Mouse (Mus musculus): ENCODE results near the gene Pla2g7. TPM values are rescaled to one million over a fixed set of nuclear protein-coding genes. Genes with fewer than 3 reads are reported as not detected.

Pla2g7 gene
- polyA plus RNA-seq, 1 experiment from 2014 or later, result 18.8 TPM

DNA sequence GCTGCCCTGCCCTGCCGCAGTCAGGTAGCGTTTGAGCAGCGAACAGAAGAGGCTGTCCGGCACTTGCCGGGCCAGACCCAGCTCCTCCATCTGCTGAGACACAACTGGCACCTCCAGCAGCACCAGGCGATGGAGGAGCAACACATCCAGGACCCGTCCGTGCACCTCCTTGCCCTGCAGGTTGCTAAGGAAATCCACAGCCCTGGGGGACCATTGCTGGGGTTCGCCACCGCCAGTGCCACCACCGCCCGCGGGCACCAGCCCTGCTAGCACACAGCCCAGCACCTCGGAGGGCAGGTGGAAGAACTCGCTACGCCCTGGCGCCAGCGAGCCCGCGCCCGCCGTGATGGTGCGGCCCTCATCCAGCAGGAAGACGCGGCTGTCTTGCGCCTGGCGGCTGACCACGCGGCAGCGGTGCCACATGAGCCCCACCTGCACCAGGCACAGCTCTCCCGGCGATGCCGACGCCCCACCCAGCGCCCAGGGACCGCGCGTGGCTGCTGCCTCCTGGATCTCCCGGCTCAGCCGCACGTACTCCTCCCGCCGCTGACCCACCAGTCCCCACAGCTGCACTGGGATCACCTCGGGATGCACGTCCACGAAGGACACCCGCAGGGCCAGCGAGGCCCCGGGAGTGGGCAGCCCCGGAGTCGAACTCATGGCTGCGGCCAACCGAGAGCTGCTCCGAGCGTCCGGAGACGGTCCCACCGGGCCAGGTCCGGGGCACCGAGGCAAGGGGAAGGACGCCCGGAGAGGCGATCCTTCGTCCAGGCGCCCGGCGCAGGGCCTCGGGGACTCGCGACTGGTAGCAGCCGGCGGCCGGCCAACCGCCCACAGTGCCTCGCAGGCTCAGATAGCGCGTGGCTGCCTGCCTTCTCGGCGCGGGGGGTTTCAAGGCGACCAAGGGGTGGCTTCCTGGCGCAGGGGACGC is 61.9 kb downstream of the Pla2g7 start, which contains the start of gene Tdrd6:
Gene Tdrd6 (minus strand): TSS at position 804 of the 931 bp plus-strand sequence.
- H3K4me2 ChIP-seq (replicated peaks), result peak within 1 kb of the TSS; percentile 85
- ATAC-seq (ENCODE audit: low FRiP score, low read depth), result peak; percentile 73
- H3K27ac ChIP-seq, result no peak within 1 kb of the TSS
- H3K36me3 ChIP-seq, result no peaks in the 10 kb centered on the region
- H3K4me3 ChIP-seq, result peak within 1 kb of the TSS; percentile 39
- peaks cover 35% of the 10 kb centered on the region for H3K27me3 ChIP-seq (replicated peaks)
- WGBS, result 2% methylated on average over 83 of the region's 83 CpGs
- 0 out of 2 replicates have a peak, but pooled peaks cover 9% of the 10 kb centered on the region for H3K9me3 ChIP-seq
- peak within 1 kb of the TSS; percentile 48; the same call in 1 of the 2 replicates for H3K9ac ChIP-seq
- H3K4me1 ChIP-seq, result peaks cover 14% of the 10 kb centered on the region

DNA sequence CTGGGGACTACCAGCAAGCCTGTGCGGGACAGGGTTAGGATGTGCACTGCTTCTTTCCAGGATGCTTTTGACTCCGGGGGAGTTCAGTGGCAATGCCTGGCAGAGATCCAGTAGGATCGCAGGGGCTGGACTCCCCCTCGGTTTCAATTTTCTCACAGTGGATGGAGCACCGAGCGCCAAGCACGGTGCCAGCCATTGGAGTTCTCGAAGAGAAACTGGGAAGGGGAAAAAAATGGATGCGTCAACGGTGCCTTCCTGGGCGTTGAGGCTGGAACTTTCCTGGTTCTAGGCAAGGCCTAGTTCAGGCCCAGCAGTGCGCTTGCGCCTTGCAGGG is 62.5 kb downstream of the Pla2g7 start:
- H3K4me3 ChIP-seq, result peak overlapping the region; percentile 39
- WGBS, result 43% methylated on average over 13 of the region's 13 CpGs
- H3K4me2 ChIP-seq (replicated peaks), result peak overlapping the region; percentile 85
- no peak; the same call in 1 of the 2 replicates for ATAC-seq (ENCODE audit: low FRiP score, low read depth)
- peaks cover 14% of the 10 kb centered on the region for H3K4me1 ChIP-seq
- H3K27ac ChIP-seq, result no peak overlapping the region
- no peak overlapping the region for H3K9ac ChIP-seq
- H3K27me3 ChIP-seq (replicated peaks), result peaks cover 35% of the 10 kb centered on the region
- H3K9me3 ChIP-seq, result 0 out of 2 replicates have a peak, but pooled peaks cover 9% of the 10 kb centered on the region
- no peaks in the 10 kb centered on the region for H3K36me3 ChIP-seq

GRCm38 (mm10) chr17:43637146-43637545 is 69.2 kb downstream of the Pla2g7 start:
- no peak for ATAC-seq (ENCODE audit: low FRiP score, low read depth)
- no peaks in the 10 kb centered on the region for H3K4me1 ChIP-seq
- no peaks in the 10 kb centered on the region for H3K27me3 ChIP-seq (replicated peaks)
- H3K4me3 ChIP-seq, result no peak overlapping the region
- no peak overlapping the region for H3K9ac ChIP-seq
- 95% methylated on average over 4 of the region's 4 CpGs for WGBS
- H3K9me3 ChIP-seq, result 0 out of 2 replicates have a peak, but pooled peaks cover 4% of the 10 kb centered on the region
- H3K4me2 ChIP-seq (replicated peaks), result no peak overlapping the region
- no peak overlapping the region for H3K27ac ChIP-seq
- H3K36me3 ChIP-seq, result peaks cover 5% of the 10 kb centered on the region; the same call in 1 of the 2 replicates

DNA sequence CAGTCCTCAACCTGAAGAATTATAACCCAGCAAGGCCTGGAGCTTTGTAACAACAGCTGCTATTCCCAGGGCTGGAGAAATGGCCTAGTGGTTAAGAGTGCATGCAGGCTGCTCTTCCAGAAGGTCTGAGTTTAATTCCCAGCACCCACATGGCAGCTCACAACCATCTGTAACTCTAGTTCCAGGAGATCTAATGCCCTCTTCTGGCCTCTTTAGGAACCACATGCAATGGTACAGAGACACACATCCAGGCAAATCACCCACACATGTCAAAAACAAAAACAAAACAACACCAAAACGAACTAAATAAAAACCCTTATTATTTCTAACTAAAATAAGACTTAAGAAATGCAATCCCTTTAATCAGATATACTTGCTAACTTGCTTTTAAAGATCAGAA is 72.9 kb downstream of the Pla2g7 start:
- Histone ChIP-seq H3K4me2 (replicated peaks) (no peak overlapping the region), H3K36me3 (peaks cover 37% of the 10 kb centered on the region), H3K4me3 (no peak overlapping the region), H3K9me3 (0 out of 2 replicates have a peak, but pooled peaks cover 4% of the 10 kb centered on the region), H3K27ac (no peak overlapping the region), H3K9ac (no peak overlapping the region), H3K4me1 (no peaks in the 10 kb centered on the region), H3K27me3 (replicated peaks) (no peaks in the 10 kb centered on the region)
- 86% methylated on average over 1 of the region's 1 CpGs for WGBS
- ATAC-seq (ENCODE audit: low FRiP score, low read depth), result no peak

GRCm38 (mm10) chr17:43643191-43643590 is 75.3 kb downstream of the Pla2g7 start:
- Histone ChIP-seq H3K4me3 (no peak overlapping the region), H3K4me2 (replicated peaks) (no peak overlapping the region), H3K4me1 (no peaks in the 10 kb centered on the region), H3K27ac (no peak overlapping the region), H3K27me3 (replicated peaks) (no peaks in the 10 kb centered on the region), H3K36me3 (peaks cover 42% of the 10 kb centered on the region), H3K9me3 (no peaks in the 10 kb centered on the region), H3K9ac (no peak overlapping the region)
- no peak for ATAC-seq (ENCODE audit: low FRiP score, low read depth)
- 75% methylated on average over 7 of the region's 7 CpGs for WGBS

DNA sequence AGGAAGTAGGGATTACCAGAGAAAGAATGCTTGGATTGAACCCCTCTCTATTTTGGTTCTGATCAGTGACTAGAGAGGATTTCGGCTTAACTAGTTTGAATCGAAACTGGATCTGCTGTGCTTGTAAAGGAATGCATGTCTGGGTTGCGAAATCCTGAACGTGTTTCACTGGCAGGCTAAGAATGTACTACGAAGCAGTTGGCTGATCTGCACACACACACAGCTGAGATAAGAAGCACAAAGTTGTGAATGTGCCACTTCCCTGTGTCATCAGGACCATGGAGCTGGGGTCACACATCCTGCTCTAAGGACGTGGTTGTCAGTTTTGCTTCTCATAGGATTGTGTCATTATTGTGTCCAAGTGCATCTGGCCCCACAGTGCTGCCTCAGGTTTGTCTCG is 76.5 kb downstream of the Pla2g7 start:
- no peak overlapping the region for H3K4me2 ChIP-seq (replicated peaks)
- H3K36me3 ChIP-seq, result peaks cover 42% of the 10 kb centered on the region
- no peak overlapping the region for H3K4me3 ChIP-seq
- no peak overlapping the region for H3K9ac ChIP-seq
- no peaks in the 10 kb centered on the region for H3K4me1 ChIP-seq
- ATAC-seq (ENCODE audit: low FRiP score, low read depth), result no peak
- no peaks in the 10 kb centered on the region for H3K9me3 ChIP-seq
- no peak overlapping the region for H3K27ac ChIP-seq
- H3K27me3 ChIP-seq (replicated peaks), result no peaks in the 10 kb centered on the region
- WGBS, result 89% methylated on average over 7 of the region's 7 CpGs

DNA sequence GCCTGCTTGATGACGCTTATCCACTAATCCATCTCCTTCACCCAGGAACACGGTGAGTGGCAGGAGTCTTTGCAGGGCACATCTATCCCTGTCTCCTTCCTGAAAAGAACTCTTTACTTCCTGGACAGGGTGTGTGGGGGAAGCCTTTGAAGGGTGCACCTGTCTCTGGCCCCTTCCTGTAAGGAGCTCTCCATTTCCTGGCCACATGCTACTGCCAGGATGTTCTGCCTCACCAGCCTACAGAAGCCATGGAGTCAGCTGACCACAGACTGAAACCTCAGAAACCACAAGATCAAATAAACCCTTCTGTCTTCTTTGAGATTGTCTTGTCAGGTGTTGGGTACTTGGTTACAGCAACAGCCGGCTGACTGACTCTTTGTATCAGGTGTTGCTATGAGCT is 77.2 kb downstream of the Pla2g7 start:
- no peak for ATAC-seq (ENCODE audit: low FRiP score, low read depth)
- WGBS, result 93% methylated on average over 3 of the region's 3 CpGs
- H3K4me2 ChIP-seq (replicated peaks), result no peak overlapping the region

GRCm38 (mm10) chr17:43646925-43647324 is 79.0 kb downstream of the Pla2g7 start:
- Histone ChIP-seq H3K4me2 (replicated peaks) (no peak overlapping the region), H3K4me1 (no peaks in the 10 kb centered on the region), H3K9ac (no peak overlapping the region), H3K9me3 (no peaks in the 10 kb centered on the region), H3K36me3 (peaks cover 55% of the 10 kb centered on the region), H3K27me3 (replicated peaks) (no peaks in the 10 kb centered on the region), H3K4me3 (no peak overlapping the region), H3K27ac (no peak overlapping the region)
- 0 out of 2 replicates have a peak, but pooled peaks have one; percentile 31 for ATAC-seq (ENCODE audit: low FRiP score, low read depth)
- 44% methylated on average over 5 of the region's 5 CpGs for WGBS

More for the DNA sequence above, 77.2 kb downstream of the Pla2g7 start:
- no peak overlapping the region for H3K4me3 ChIP-seq
- H3K36me3 ChIP-seq, result peaks cover 44% of the 10 kb centered on the region
- no peaks in the 10 kb centered on the region for H3K9me3 ChIP-seq
- H3K4me1 ChIP-seq, result no peaks in the 10 kb centered on the region
- H3K27me3 ChIP-seq (replicated peaks), result no peaks in the 10 kb centered on the region
- no peak overlapping the region for H3K9ac ChIP-seq
- H3K27ac ChIP-seq, result no peak overlapping the region

DNA sequence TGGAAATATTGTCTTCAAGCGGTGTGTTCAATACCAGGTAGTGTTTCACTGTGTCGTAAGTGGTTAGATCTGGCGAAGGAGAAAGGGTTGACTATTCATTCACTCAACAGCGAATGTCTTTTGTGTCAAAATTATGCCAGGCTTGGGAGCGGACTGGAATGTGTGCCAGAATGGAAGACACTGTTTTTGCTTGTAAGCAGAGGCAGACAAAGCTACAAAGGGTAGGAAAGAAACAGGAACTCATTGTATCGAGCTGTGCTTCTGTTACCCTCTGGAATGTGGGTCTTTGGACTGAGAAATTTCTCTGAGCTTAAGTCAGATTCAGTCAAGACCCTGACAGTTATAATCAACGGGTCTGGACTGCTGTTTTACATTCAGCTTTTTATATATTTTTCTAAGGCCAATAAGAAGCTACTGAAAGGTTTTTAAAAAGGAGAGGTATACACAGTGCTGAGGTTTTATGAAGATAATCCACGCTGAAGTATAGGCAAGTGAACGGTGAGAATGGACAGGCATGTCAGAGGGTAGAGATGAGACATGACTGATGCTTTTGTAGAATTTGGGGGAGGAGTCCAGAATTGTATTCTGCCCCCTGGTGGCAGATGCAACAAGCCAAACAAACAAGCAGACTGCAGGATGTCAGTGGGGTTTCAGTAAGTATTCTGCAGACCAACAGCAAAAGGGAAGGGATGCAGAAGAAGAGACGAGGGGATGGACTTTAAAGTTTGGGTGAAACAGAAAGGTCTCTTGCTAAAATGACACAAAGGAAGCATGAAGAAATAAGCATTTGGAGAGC is 81.9 kb downstream of the Pla2g7 start:
- H3K9ac ChIP-seq, result no peak overlapping the region
- no peak overlapping the region for H3K4me2 ChIP-seq (replicated peaks)
- no peaks in the 10 kb centered on the region for H3K4me1 ChIP-seq
- H3K27me3 ChIP-seq (replicated peaks), result no peaks in the 10 kb centered on the region
- peaks cover 49% of the 10 kb centered on the region for H3K36me3 ChIP-seq
- no peak overlapping the region for H3K27ac ChIP-seq
- ATAC-seq (ENCODE audit: low FRiP score, low read depth), result no peak
- 83% methylated on average over 10 of the region's 10 CpGs for WGBS
- no peak overlapping the region for H3K4me3 ChIP-seq
- no peaks in the 10 kb centered on the region for H3K9me3 ChIP-seq

DNA sequence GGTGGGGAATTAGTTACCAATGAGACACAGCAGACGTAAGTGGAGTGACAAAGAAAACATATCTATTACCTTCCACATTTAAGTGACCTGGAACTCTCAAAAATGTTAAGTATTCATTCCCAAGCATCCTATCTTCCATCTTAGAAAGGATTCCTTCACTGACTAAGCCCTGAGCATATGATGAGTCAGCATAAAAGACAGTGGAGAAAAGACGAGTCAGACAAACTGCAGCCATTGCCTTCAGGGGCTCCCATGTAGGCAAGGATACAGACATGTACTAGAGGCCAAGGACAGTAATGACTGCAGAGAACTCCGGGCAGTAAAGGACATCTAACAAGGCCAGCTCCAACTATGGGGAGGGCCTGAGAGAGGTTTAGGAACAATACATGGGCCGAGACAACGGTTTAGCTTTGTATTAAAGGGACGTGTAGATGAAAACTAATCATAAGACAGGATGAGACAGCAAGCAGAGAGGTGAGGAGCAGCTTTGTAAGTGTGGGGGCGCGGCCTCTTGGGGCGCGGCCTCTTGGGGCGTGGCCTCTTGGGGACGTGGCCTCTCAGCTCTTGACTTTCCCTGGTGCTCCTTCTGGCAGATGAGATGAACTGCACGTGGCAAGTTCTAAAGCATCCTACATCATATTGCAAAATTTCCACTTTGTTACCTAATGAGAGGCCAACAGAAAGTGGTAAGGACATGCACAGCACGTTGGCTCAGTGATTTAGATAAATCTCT is 83.6 kb downstream of the Pla2g7 start:
- WGBS, result 69% methylated on average over 14 of the region's 14 CpGs

More for the DNA sequence above, 83.6 kb downstream of the Pla2g7 start:
- Histone ChIP-seq H3K27me3 (replicated peaks) (no peaks in the 10 kb centered on the region), H3K9me3 (no peaks in the 10 kb centered on the region), H3K9ac (no peak overlapping the region), H3K4me2 (replicated peaks) (no peak overlapping the region), H3K27ac (no peak overlapping the region), H3K4me1 (no peaks in the 10 kb centered on the region), H3K4me3 (no peak overlapping the region), H3K36me3 (peaks cover 38% of the 10 kb centered on the region)
- no peak for ATAC-seq (ENCODE audit: low FRiP score, low read depth)

Measured in neural tube, embryonic 12.5 days (tissue).